Mouse (Mus musculus) adrenal gland, adult 18-20 months (tissue): ENCODE data around the gene Comt. TPM values are rescaled to one million over a fixed set of nuclear protein-coding genes. Genes with fewer than 3 reads are reported as not detected.

ENCODE experiments used
- DNase-seq, 2 experiments: peaks; one replicate each; pipeline ENCODE4 v3.0.0; 2021 to 2022; ENCODE audit warnings: low spot score in 2 of 2
- total RNA-seq, 2 experiments: library from RNA; stranded (reverse); gene quantifications; 1 replicate in 1 of 2; 2 replicates in 1 of 2; pipeline ENCODE4 v1.2.3; 2021

Comt gene
- total RNA-seq, 2 experiments from 2014 or later = 191 to 384 TPM

DNA sequence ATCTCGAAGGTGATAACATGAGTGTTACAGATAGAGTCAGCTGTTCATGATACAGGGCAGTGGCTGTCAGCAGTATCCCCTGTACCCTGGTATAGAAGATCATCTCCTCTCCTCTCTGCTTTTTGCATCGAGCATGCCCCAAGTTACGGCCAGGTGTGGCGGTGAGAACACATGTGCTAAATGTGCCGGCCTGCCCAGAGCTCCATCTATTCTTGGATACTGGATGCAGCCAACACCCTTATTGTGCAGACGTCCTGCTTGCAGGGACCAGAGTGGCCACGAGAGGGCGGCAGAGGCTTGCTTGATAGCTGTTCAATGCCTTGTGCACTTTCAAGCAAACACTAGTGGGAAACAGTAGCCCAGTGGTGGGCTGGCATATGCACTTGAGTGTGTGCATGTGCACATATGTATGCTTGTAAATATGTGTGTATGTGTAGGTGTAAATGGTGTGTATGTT lies 16.8 kb upstream of the Comt start:
- peak; percentile 93 to 97 for DNase-seq

DNA sequence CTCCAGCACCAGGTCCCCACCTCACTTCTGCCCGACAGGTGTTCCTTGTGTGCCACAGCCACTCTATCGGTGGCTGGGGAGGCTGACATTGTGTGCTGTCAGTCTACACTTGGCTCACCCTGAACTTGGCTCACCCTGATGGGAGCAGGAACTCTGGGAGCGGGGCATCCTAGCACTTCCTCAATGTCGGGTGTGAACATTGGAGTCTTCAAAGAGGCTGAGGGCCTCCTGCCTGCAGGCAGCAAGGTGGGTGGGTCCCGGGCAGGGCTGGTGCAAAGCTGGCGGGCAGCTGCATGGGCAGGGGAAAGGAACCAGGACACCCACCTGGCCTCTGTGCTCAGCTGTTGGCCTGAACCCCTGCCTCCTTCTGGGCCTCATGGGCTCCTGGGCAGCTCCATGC lies 9.5 kb upstream of the Comt start:
- DNase-seq = no peak

DNA sequence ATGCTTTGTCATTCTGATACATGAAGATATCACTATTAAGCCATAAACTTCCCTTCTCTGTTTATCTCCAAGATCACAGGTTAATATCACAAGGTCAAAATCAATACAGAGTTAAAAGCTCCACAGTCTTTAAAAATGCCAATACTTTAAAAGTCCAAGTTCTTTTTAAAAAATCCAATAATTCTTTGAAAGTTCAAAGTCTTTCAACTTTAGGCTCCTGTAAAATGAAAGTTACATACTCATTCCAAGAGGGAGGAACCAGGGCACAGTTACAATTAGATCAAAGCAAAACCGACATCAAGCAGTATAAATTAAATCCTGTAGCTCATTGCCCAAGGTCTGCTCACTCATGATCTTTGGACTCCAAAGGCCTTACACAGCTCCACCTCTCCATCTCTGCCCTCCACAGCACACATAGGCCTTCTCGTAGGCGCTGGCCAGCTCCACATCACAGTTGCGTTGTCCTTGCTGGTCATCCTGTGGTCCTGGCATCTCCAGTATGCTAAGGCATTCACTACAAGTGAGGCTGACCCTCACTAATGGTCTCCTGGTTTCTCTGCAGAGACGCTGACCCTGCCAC lies 6.8 kb upstream of the Comt start:
- DNase-seq = no peak

DNA sequence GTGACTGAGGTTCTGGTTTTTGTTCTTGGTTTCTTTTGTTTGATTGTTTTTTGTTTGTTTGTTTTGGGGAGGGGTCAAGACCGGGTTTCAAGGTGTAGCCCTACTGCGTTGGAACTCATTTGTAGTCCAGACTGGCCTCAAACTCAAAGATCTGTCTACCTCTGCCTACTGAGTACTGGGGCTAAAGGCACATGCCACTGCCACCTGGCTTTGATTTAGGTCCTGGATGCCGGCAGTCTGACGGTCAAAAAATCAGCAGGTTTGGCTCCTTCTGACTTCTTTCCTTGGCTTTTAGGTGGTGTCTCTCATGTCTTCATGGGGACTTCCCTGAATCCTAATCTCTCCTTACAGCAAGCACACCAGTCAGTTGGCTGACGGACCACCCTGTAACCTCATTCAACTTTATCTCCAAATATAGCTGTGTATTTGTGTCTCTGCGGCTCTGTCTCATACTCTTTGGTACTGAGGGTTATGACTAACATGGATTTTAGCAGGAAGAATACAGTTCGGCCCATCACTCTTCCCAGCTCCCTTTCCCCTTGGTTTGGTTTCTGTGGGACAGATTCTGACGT lies 4.1 kb upstream of the Comt start:
- no peak for DNase-seq

DNA sequence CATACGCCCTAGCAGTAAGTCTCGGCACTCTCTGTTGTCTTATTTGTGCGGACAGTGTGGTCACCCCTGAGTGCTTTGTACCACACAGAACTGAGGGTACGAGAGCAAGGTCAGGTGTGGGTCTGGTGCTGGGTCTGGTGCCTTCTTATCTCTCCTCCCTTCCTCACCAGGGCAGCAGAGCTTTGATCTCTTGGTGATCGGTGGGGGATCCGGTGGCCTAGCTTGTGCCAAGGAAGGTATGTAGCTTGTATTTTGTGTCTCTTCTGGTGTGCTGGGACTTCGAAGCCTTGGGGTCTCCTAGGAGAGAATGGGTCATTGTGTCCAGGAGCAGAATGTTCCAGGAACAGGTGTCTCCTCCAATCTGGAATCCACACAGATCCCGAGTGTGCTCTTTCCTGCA lies 3.0 kb upstream of the Comt start:
- DNase-seq = no peak

DNA sequence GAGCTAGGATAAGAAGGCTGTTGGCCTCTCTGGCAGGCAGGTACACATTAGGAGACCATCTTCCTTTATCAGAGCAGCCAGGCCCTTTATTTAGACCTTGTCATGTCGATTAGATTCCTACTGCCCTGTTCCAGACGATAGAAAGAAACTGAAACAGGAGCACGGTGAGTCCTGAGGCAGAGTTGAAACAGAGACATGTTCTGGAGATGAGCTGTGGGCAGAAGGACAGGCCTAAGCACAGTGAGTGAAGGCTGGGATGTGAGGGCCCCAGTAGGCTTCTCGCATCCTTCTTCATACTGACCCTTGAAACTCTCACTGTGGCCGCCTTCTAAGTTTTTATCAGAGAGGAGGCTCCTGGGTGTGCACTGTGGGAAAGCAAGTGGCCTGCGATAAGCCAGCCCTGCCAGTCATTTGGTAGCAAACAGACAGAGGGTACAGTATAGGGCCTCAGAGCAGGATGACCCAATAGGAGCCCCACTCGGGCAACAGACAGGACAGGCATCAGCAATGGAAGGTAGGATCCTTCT lies 1.9 kb upstream of the Comt start:
- no peak for DNase-seq

DNA sequence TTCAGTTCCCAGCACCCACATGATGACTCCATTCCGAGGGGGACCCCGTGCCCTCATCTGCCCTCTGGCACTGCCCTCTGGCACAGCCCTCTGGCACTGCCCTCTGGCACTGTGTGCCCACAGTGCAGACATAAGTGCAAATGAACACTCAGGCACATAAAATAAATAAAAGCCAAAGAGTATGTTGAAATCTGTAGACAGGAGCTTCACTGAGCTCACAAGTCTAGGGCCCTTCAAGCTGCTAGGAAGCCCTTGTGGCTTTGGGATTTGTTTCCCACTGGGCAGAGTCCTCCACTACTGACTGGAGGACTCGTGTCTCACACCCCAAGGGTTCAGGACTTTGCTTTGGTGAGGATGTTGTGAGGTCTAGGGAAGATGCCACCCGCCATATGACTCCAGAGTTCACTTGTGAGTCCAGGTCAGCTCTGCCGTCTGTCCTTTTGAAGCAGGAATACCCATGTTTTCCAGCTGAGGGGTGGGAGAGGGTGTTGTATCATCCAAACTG lies 1.4 kb upstream of the Comt start:
- DNase-seq = no peak

DNA sequence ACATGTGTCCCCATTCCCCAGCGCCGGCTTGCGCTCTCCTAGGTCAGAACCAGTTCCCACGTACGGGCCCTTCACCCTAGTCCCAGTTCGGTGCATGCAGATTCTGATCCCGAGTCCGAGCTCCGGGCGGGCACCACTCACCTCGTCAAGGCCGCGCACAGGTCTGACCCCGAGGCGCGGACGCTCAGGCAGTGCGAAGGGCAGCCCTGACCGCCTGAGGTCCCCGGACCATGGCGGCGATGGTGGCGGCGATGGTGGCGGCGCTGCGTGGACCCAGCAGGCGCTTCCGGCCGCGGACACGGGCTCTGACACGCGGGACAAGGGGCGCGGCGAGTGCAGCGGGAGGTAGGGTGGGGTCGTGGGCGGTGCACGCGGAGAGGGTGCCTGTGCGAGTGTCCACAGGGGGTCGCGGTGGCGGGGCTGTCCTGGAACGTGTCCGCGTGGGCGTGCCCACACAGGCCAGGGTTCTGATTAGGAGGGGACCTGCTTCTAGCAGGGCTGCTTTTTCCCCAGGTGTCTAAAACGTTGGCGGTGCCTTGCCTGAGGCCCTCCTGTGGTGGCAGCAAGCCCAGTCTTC lies 349 bp downstream of the Comt start, which contains the start of gene Txnrd2:
Gene Txnrd2, plus strand, starts transcription at position 170 of the 577 bp plus-strand sequence.
- DNase-seq = peak; percentile 78 to 81

- DNase-seq = no peak
Observed at GRCm38 (mm10) chr16:18425475-18426214, 1.0 kb downstream of the Comt start.

DNA sequence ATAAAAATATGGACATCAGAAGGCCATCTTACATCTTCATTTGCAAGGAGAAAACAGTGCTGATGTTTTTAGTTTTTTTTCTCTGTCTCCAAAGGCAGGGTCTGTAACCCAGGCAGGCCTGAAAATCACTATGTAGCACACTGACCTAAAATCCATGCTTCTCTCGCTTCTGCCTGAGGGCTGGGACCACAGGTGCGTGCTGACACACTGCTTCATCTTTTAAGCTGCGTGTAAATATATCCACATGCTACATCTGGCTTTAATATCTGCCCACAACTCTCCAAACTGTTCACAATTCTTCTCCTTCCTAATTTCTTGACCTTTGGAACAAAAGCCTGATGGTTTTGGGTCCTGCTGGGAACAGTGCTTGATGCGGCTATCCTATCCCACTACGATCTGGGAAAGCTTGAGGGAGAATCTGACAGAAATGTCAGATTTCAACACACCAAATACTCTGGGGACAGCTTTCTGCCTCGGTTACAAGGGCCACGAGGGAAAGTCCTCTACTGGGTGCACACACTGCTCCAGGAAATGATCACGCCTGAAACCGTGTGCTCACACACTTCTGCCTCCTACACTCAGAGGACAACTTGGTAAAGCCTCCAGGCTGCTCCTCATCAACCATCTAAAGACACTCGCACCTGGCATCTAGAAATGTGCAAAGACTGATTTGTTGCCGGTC lies 2.1 kb downstream of the Comt start:
- DNase-seq = no peak

GRCm38 (mm10) chr16:18423915-18424265 lies 2.8 kb downstream of the Comt start:
- DNase-seq = no peak

DNA sequence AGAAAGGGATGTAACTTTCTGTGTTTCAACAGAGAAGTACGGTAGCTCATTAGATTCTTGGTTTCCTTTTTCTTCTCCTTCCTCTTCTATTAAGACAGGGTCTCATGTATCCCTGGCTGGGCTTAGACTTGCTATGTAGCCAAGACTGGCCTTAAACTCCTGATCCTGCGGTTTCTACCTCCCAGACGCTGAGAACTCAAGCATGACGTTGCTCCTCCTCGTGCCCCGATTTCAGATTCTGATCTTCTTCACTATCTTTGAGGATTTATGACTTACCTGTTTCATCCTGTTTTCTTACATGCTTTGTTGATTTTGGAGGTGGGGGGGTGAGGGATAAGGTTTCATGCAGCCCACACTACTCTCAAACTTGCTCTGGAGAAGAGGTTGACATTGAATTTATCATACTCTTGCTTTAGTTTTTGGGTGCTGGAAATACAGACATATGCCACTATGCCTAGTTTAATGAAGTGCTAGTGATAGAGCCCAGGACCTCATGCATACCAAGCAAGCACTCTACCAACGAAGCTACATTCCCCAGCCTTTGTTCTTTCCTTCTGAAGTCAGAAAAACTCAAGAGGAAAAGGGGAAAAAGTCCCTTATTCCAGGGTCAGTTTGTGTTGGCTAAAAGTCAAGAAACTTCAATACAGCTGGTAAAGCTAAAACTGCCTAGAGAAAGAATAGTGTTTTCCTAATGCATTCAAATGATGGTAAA lies 3.3 kb downstream of the Comt start:
- no peak for DNase-seq

DNA sequence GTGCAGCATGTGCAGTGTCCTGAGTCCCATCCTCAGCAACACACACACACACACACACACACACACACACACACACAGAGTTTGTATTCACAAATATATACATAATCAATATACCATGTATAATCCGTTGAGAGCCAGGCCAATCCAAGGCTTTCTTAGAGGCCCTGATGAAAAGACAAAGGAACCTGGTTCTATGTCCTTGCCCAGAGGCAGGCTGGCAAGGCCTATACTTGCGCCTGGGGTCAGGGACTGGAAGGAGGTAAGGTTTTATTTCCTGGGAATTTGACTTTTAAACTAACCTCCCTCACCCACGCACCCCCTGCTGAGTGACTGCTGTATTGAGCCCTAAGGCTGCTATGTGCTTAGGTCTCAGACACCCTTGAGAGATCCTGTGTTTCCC lies 6.1 kb downstream of the Comt start:
- DNase-seq = no peak

- no peak for DNase-seq
Observed at GRCm38 (mm10) chr16:18419603-18420026, 7.0 kb downstream of the Comt start.

DNA sequence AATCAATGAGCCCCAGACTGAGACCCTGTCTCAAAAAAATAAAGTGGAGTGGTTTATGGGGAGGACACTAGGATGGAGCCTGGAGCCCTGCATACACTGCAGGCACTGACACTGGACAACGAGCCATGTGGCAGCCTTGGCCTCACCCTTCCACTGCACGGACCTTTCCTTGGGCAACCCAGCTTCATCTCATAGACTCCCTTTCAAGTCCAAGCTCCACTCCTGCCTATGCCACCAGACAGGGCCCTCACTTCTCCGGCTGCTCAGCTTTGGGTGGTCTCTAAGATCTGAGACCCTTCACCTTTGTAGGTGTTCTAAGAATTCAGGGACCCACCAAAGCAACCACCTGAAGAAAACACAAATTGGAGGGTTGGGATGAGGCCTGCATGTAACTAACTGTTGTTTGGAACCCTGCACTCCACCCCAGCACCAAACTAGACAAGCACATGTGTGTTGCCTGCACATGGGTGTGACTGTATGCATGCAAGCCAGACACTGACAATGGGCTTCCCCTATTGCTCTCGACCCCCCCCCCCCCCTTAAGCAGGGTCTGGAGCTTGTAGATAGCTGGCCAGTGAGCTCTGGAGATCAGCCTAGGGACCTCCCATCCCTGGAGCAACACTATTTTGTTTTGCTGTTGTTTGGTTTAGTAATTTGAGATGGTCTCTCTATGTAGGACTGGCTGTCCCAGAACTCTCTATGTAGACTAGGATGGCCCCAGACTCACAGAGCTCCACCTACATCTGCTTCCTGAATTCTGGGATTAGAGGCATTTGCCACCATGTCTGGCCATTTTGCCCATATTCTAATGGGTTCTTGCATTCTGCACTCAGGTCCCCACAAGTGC lies 7.7 kb downstream of the Comt start:
- DNase-seq = no peak

DNA sequence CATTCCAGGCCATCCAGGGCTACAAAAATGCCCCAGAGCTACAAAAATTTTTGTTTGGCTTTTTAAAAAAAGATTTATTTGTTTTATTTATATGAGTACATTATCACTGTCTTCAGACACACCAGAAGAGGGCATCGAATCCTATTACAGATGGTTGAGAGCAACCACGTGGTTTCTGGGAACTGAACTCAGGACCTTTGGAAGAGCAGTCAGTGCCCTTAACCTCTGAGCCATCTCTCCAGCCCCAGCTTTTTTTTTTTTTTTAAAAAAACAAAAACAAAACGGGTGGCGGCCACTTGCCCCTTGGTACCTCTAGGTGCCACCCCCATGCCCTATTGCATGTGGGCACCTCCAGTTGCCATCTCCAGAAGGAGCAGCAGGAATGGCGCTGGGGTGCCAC lies 9.2 kb downstream of the Comt start:
- no peak for DNase-seq

GRCm38 (mm10) chr16:18416837-18417236 lies 9.8 kb downstream of the Comt start:
- no peak for DNase-seq

DNA sequence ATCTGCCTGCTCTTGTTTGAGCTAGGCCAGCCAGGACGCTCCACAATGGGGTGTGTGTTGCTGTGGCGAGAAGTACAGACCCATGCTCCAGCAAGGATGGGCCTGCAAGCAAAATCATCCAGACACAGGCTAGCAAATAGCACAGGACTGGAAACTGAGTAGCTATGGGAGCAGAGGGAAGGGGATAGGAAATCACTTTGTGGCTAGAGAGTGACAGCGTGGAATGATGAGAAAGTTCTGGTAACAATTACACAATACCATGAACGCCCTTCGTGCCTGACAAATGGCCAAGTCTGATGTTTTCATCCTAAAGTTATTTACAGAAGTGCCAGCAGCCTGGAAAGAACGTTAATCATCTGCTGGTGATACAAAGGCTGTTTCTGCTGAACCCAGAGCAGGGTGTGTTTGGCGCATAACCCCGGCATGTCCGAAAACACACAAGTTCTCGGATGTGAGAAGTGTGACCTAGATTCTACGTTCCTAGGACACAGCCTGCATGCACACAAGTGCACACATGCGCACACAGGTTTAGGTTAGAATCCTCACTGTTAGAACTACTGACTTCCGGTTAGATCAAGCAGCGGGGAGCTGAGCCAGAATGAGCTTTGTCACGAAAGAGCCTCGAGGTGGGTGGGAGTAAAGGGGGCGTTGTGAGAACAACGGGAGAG lies 10.4 kb downstream of the Comt start:
- DNase-seq = peak; percentile 29 to 58
